Mouse (Mus musculus) layer of hippocampus, adult 9-11 months (tissue): ENCODE results near the gene Ctc1.
A peak's percentile ranks its signal among the peaks of the same experiment; 100 is the strongest.
"Not testable (repeated sequence)": the region's sequence is repeated elsewhere in the genome, so short reads cannot be mapped to it uniquely, and the experiment has no call there.

Experiments used
- DNase-seq: peaks from one replicate; pipeline ENCODE4 v3.0.0; 2022

The Ctc1 gene

DNA sequence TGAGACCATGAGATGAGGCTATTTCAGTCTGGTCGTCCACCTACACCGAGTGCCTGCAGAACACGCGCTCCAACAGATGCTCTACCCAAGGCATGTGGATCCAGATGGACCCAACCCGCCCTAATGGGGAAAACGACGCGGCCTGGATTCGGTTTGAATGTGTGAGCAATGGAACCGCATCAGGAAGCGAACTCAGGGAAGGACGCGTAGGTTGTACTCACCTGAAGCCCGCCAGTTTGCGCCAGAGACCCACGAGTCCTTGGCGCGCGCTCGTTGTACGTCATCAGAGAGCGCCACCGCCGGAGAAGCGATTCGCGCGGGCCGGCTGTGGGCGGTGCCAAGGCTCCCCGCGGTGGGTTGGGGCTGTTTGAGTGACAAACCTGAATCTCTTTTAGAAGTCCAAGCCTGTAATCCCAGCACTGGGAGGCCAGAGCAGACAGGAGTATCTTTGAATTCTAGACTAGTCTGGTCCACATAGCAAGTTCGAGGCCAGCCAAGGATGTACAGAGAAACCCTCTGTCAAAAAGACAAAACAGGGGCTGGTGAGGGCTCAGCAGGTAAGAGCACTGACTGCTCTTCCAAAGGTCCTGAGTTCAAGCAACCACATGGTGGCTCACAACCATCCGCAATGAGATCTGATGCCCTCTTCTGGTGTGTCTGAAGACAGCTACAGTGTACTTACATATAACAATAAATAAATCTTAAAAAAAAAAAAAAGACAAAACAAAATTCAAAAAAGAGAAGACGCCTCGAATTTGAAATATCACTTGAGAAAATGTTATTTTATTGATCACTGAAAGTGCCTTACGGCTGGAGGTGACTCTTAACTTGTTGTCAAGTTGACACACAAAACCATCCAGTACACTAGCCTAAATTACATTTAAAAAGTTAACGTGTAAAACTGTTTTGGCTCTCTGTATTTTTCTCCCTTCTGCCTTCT is 7.3 kb upstream of the Ctc1 start, which contains the start of gene Pfas:
Gene Pfas, minus strand, starts transcription at position 279 of the 940 bp plus-strand sequence.
- peak; percentile 88 for DNase-seq

GRCm38 (mm10) chr11:69009508-69009907 is 6.2 kb upstream of the Ctc1 start:
- DNase-seq: no peak

GRCm38 (mm10) chr11:69010400-69011323 is 5.0 kb upstream of the Ctc1 start:
- DNase-seq: no peak

- not testable (repeated sequence) for DNase-seq
Measured at GRCm38 (mm10) chr11:69011445-69011844, 4.3 kb upstream of the Ctc1 start.

DNA sequence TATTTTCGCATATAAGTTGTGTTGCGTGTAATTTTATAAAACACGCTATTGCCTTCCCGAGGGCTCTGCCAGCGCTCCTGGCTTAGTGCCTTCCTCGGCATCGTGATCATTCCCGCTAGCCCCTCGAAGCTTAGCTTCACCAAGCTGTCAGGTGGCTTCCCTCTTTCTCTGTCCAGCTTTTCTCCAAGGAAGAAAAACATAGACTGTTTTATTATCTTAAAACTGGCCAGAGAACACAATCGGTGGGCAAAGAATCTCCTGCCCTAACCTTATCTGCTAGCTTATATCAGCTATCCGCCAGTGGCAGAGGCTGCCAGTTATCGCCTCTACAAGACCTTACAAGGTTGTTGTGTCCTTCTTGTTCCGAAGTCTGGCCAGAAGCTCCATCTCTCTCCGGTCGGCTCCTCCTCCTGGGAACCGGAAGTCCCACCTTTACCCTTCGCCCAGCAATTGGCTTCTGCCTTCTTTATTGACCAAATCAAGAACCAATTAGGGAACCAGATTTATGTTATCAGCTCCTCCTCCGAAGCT is 3.6 kb upstream of the Ctc1 start:
- peak; percentile 93 for DNase-seq

DNA sequence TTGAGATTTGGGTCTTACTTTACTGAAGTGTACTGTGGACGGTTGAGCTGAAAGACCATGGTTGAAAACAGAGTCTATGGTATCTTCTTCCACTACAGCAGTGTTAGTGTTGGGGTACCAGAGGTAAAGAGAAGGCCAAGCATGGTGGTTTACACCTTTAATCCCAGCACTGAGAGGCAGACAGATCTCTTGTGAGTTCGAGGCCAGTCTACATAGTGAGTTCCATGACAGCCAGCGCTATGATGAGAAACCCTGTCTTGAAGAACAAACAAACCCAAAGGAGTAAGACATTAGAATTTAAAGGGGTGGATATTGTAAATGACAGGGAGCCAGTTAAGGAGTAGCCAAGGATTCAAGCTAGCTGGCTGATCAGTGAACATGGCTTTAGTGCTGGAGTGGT is 1.0 kb downstream of the Ctc1 start:
- DNase-seq: no peak

- no peak for DNase-seq
Measured at GRCm38 (mm10) chr11:69020691-69021090, 5.0 kb downstream of the Ctc1 start.

- DNase-seq: no peak
Measured at GRCm38 (mm10) chr11:69026562-69026961, 10.9 kb downstream of the Ctc1 start.

GRCm38 (mm10) chr11:69028805-69029204 is 13.1 kb downstream of the Ctc1 start:
- DNase-seq: no peak

GRCm38 (mm10) chr11:69033552-69033951 is 17.8 kb downstream of the Ctc1 start:
- DNase-seq: peak; percentile 44

DNA sequence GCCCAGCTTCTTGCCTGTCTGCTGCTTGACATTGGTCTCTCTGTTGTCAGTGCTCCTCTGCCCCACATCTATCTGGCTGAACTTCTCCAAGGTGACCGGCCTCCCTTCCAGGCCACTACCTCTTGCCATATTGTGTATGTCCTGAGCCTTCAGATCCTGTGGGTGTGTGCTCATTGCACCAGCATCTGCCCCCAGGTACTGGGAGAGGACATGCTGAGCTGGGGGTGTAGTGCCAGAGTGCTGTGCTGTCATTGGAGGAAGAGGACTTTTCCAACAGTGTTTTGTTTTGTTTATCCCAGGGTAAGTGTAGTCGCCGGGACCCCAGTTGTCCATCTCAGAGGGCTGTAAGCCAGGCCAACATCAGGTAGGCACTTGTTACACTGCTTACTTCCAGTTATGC is 18.9 kb downstream of the Ctc1 start:
- DNase-seq: no peak

GRCm38 (mm10) chr11:69035411-69035810 is 19.7 kb downstream of the Ctc1 start:
- no peak for DNase-seq

- peak; percentile 94 for DNase-seq
Measured at GRCm38 (mm10) chr11:69035849-69036248, 20.1 kb downstream of the Ctc1 start.

GRCm38 (mm10) chr11:69036486-69037230 is 20.9 kb downstream of the Ctc1 start:
- DNase-seq: peak; percentile 87

GRCm38 (mm10) chr11:69037231-69038061 is 21.7 kb downstream of the Ctc1 start:
- peak; percentile 86 for DNase-seq

- DNase-seq: no peak
Measured at GRCm38 (mm10) chr11:69038173-69038572, 22.5 kb downstream of the Ctc1 start.

DNA sequence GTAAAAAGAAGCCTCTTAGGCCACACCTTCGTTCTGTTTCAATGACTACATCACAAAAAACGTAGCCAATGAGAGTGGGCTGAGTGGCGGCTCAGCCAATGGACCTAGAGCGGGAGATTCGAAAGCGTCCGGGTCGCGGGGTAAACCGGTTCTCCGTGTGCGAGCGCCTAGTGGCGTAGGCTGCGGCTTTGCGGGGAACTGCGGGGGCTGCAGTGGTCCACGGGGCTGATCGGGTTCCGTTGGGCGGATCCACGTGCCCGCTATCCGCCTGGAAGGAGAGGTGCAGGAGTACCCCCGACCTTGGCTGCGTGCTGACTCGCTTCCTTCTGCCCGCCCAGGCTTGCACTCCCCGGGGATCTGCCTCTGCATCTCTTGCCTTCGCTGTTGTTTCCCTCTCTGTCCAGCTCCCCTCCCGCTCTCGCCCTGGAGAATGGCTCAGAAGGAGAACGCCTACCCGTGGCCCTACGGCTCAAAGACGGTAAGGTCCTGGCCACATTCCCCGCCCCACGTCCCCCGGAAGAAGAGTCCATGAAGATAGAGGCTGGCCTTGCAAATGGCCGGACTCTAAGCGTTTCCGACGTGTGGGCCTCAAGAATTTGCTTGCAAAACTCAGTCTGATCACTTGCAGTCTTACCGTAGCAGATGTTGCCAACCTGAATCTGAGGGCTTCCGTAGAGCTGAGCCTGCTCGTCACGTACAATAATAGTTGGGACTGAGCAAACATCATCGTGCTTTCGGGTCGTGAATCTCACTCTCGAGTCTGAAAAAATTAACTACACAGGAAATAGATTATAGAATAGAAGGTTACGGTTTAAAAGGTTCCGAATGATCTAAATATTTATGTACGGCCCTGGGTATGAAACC is 30.1 kb downstream of the Ctc1 start, which contains the start of gene Aurkb:
Gene Aurkb, plus strand, starts transcription at position 117 of the 864 bp plus-strand sequence.
- peak; percentile 69 for DNase-seq

- DNase-seq: no peak
Measured at GRCm38 (mm10) chr11:69046395-69046774, 30.7 kb downstream of the Ctc1 start.

DNA sequence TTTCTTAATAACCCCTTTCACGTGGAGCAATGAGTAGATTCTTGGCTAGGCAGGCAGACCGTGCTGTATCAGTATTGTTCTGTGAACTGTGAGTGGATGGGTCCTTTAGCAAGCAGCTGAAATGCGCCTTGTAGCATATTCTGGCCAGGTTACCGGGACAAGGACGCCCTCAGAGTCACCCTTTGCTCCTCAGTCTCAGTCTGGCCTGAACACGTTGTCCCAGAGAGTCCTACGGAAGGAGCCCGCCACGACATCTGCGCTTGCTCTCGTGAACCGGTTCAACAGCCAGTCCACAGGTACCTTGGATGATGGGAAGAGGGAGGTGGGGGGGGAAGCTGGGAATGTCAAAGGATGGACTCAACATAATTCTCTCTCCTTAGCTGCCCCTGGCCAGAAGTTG is 31.9 kb downstream of the Ctc1 start:
- DNase-seq: no peak

DNA sequence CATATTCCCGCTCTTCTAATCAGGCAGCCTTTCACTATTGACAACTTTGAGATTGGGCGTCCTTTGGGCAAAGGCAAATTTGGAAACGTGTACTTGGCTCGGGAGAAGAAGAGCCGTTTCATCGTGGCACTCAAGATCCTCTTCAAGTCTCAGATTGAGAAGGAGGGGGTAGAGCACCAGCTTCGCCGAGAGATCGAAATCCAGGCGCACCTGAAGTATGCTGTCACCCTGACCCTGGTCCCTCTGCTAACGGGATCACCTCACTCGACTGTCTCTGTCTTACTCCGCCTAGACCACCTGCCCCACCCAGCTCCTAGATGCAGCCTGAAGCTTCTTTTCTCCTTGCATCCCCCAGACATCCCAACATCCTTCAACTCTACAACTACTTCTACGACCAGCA is 32.4 kb downstream of the Ctc1 start:
- no peak for DNase-seq
